Mouse (Mus musculus) olfactory bulb, adult 2 months (tissue): ENCODE results near the gene Uts2r.

Experiments
- CTCF ChIP-seq: fragments of 200-500 bp; IDR thresholded peaks from 2 replicates; pipeline ENCODE4 v1.5.1; 2012; ENCODE audit warnings: low read depth, mild to moderate bottlenecking, low read length, moderate library complexity; ENCODE audit not compliant: insufficient read depth
- POLR2A ChIP-seq: fragments of 200-500 bp; IDR thresholded peaks from 2 replicates; pipeline ENCODE4 v1.6.1; 2012; ENCODE audit warnings: mild to moderate bottlenecking, low read depth, low read length, moderate library complexity; ENCODE audit not compliant: insufficient read depth

- no peak for TF ChIP-seq POLR2A
- TF ChIP-seq CTCF, result no peak
Observed at GRCm38 (mm10) chr11:121145865-121146264, 14.2 kb upstream of the Uts2r start, which contains the start of gene Tex19.1.
